Mouse (Mus musculus): ENCODE results near the gene Cyp4f13. TPM values are rescaled to one million over a fixed set of nuclear protein-coding genes. Genes with fewer than 3 reads are reported as not detected.

The Cyp4f13 gene
- 10.0 and 14.2 TPM in 2 replicates for polyA plus RNA-seq (2011; ENCODE audit: insufficient read length, low read depth, missing spikeins)

- Histone ChIP-seq H3K27ac (ENCODE audit: insufficient read depth, low read length) (no peak within 1 kb of the TSS), H3K4me1 (ENCODE audit: control insufficient read depth, insufficient read depth, low read length) (0 out of 2 replicates have a peak, but pooled peaks cover 3% of the 10 kb centered on the region), H3K4me3 (ENCODE audit: insufficient read depth, low read length) (peak within 1 kb of the TSS; percentile 74)
- TF ChIP-seq POLR2A (IDR thresholded peaks at IDR 0.05; ENCODE audit: low read depth, low read length) = peak; percentile 84
- no peak for TF ChIP-seq CTCF (IDR thresholded peaks at IDR 0.05; ENCODE audit: borderline replicate concordance, insufficient read depth, low read length)
Measured at GRCm38 (mm10) chr17:32947215-32947914, at the start of gene Cyp4f13. Gene Cyp4f13, minus strand, starts transcription at chr17:32947402.

GRCm38 (mm10) chr17:32992699-32993474 lies 45.7 kb upstream of the Cyp4f13 start, which contains the start of gene Zfp952:
Gene Zfp952, plus strand, starts transcription at chr17:32993129.
- Histone ChIP-seq H3K4me1 (ENCODE audit: control insufficient read depth, insufficient read depth, low read length) (no peaks in the 10 kb centered on the region), H3K27ac (ENCODE audit: insufficient read depth, low read length) (peak within 1 kb of the TSS; percentile 14; the same call in 1 of the 2 replicates), H3K4me3 (ENCODE audit: insufficient read depth, low read length) (peak within 1 kb of the TSS; percentile 87)
- peak; percentile 74 for TF ChIP-seq POLR2A (IDR thresholded peaks at IDR 0.05; ENCODE audit: low read depth, low read length)
- no peak for TF ChIP-seq CTCF (IDR thresholded peaks at IDR 0.05; ENCODE audit: borderline replicate concordance, insufficient read depth, low read length)

GRCm38 (mm10) chr17:32991965-32992698 lies 44.9 kb upstream of the Cyp4f13 start:
- no peak for TF ChIP-seq CTCF (IDR thresholded peaks at IDR 0.05; ENCODE audit: borderline replicate concordance, insufficient read depth, low read length)
- TF ChIP-seq POLR2A (IDR thresholded peaks at IDR 0.05; ENCODE audit: low read depth, low read length) = no peak
- Histone ChIP-seq H3K4me3 (ENCODE audit: insufficient read depth, low read length) (0 out of 2 replicates have a peak overlapping the region, but pooled peaks have one; percentile 87), H3K27ac (ENCODE audit: insufficient read depth, low read length) (no peak overlapping the region), H3K4me1 (ENCODE audit: control insufficient read depth, insufficient read depth, low read length) (no peaks in the 10 kb centered on the region)

GRCm38 (mm10) chr17:32986301-32986700 lies 39.1 kb upstream of the Cyp4f13 start:
- no peaks in the 10 kb centered on the region for H3K4me1 ChIP-seq (ENCODE audit: control insufficient read depth, insufficient read depth, low read length)
- H3K27ac ChIP-seq (ENCODE audit: insufficient read depth, low read length) = no peak overlapping the region
- TF ChIP-seq CTCF (IDR thresholded peaks at IDR 0.05; ENCODE audit: borderline replicate concordance, insufficient read depth, low read length) (no peak), POLR2A (IDR thresholded peaks at IDR 0.05; ENCODE audit: low read depth, low read length) (no peak)
- no peak overlapping the region for H3K4me3 ChIP-seq (ENCODE audit: insufficient read depth, low read length)

GRCm38 (mm10) chr17:32981361-32981760 lies 34.2 kb upstream of the Cyp4f13 start:
- no peak for TF ChIP-seq CTCF (IDR thresholded peaks at IDR 0.05; ENCODE audit: borderline replicate concordance, insufficient read depth, low read length)
- TF ChIP-seq POLR2A (IDR thresholded peaks at IDR 0.05; ENCODE audit: low read depth, low read length) = no peak
- Histone ChIP-seq H3K4me1 (ENCODE audit: control insufficient read depth, insufficient read depth, low read length) (no peaks in the 10 kb centered on the region), H3K4me3 (ENCODE audit: insufficient read depth, low read length) (no peak overlapping the region), H3K27ac (ENCODE audit: insufficient read depth, low read length) (no peak overlapping the region)

GRCm38 (mm10) chr17:32965623-32966290 lies 18.6 kb upstream of the Cyp4f13 start, which contains the start of gene Zfp472:
Gene Zfp472, plus strand, starts transcription at chr17:32965814.
- H3K4me3 ChIP-seq (ENCODE audit: insufficient read depth, low read length) = peak within 1 kb of the TSS; percentile 75
- peak; percentile 67 for TF ChIP-seq POLR2A (IDR thresholded peaks at IDR 0.05; ENCODE audit: low read depth, low read length)
- TF ChIP-seq CTCF (IDR thresholded peaks at IDR 0.05; ENCODE audit: borderline replicate concordance, insufficient read depth, low read length) = no peak
- no peaks in the 10 kb centered on the region for H3K4me1 ChIP-seq (ENCODE audit: control insufficient read depth, insufficient read depth, low read length)
- H3K27ac ChIP-seq (ENCODE audit: insufficient read depth, low read length) = peak within 1 kb of the TSS; percentile 49

- Histone ChIP-seq H3K27ac (ENCODE audit: insufficient read depth, low read length) (peak overlapping the region; percentile 36), H3K4me3 (ENCODE audit: insufficient read depth, low read length) (peak overlapping the region; percentile 72), H3K4me1 (ENCODE audit: control insufficient read depth, insufficient read depth, low read length) (no peaks in the 10 kb centered on the region)
- no peak for TF ChIP-seq POLR2A (IDR thresholded peaks at IDR 0.05; ENCODE audit: low read depth, low read length)
- no peak for TF ChIP-seq CTCF (IDR thresholded peaks at IDR 0.05; ENCODE audit: borderline replicate concordance, insufficient read depth, low read length)
Measured at GRCm38 (mm10) chr17:32965253-32965622, 18.0 kb upstream of the Cyp4f13 start.

GRCm38 (mm10) chr17:32951441-32951840 lies 4.2 kb upstream of the Cyp4f13 start:
- no peak overlapping the region for H3K27ac ChIP-seq (ENCODE audit: insufficient read depth, low read length)
- 0 out of 2 replicates have a peak, but pooled peaks cover under 1% of the 10 kb centered on the region for H3K4me1 ChIP-seq (ENCODE audit: control insufficient read depth, insufficient read depth, low read length)
- TF ChIP-seq CTCF (IDR thresholded peaks at IDR 0.05; ENCODE audit: borderline replicate concordance, insufficient read depth, low read length) = peak; percentile 53; the same call in 1 of the 2 replicates
- no peak for TF ChIP-seq POLR2A (IDR thresholded peaks at IDR 0.05; ENCODE audit: low read depth, low read length)
- no peak overlapping the region for H3K4me3 ChIP-seq (ENCODE audit: insufficient read depth, low read length)

- no peak for TF ChIP-seq CTCF (IDR thresholded peaks at IDR 0.05; ENCODE audit: borderline replicate concordance, insufficient read depth, low read length)
- TF ChIP-seq POLR2A (IDR thresholded peaks at IDR 0.05; ENCODE audit: low read depth, low read length) = no peak
- Histone ChIP-seq H3K4me3 (ENCODE audit: insufficient read depth, low read length) (no peak overlapping the region), H3K27ac (ENCODE audit: insufficient read depth, low read length) (no peak overlapping the region), H3K4me1 (ENCODE audit: control insufficient read depth, insufficient read depth, low read length) (0 out of 2 replicates have a peak, but pooled peaks cover 3% of the 10 kb centered on the region)
Measured at GRCm38 (mm10) chr17:32951006-32951405, 3.8 kb upstream of the Cyp4f13 start.

All from embryonic fibroblast, embryonic 13.5 days (primary cell).